ENCODE assay signal across 1 mouse cellular context in genomic region chr9:57990438-57991110, GRCm38 (mm10).
TF ChIP-seq lines count a peak whose summit lies in the region.

No protein-coding gene starts in this region.

TF ChIP-seq in CH12.LX, 34 proteins besides CTCF, POLR2A, EP300 and RAD21 (continued from another document):
- TF ChIP-seq SIN3A (IDR thresholded peaks at IDR 0.05; ENCODE audit: low read length) (peak; percentile 24; the same call in 1 of the 2 replicates), E2F4 (IDR thresholded peaks at IDR 0.05; ENCODE audit: insufficient replicate concordance, low read depth, low read length) (no peak), MAFK (IDR thresholded peaks at IDR 0.05; ENCODE audit: insufficient replicate concordance, low read length) (no peak), MXI1 (IDR thresholded peaks at IDR 0.05; ENCODE audit: low read depth, low read length) (no peak), ETS1 (conservative IDR thresholded peaks at IDR 0.05; ENCODE audit: low read depth, low read length) (no peak; the same call in 1 of the 2 replicates), TCF12 (IDR thresholded peaks at IDR 0.05; ENCODE audit: low read depth, low read length) (peak; percentile 55; the same call in 1 of the 2 replicates)
